Mouse (Mus musculus): ENCODE measurements around the gene Musk. TPM values are rescaled to one million over a fixed set of nuclear protein-coding genes. Genes with fewer than 3 reads are reported as not detected.

The Musk gene
- polyA plus RNA-seq, 1 experiment from 2014 or later, result 0.31 TPM

DNA sequence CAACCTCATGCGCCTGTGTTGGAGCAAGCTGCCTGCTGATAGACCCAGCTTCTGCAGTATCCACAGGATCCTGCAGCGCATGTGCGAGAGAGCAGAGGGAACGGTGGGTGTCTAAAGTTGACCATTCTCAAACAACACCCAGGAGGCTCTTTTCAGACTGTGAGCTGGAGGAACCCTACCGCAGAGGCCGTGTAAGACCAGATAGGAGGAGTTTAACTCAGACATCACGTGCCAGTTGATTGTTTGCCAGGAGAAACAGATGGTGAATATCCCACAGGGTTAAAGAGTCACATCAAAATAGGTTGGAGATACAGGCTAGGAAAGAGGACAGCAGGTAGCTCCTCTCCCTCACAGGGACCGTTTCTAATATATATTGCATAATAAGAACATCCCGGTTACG is 87.8 kb downstream of the Musk start:
- no peaks in the 10 kb centered on the region for H3K4me1 ChIP-seq (replicated peaks)
- no peaks in the 10 kb centered on the region for H3K36me3 ChIP-seq
- H3K9me3 ChIP-seq, result no peaks in the 10 kb centered on the region
- WGBS, result 83% methylated on average over 10 of the region's 10 CpGs
- H3K4me2 ChIP-seq (replicated peaks), result no peak overlapping the region
- no peak overlapping the region for H3K27ac ChIP-seq
- ATAC-seq, result no peak
- no peak overlapping the region for H3K9ac ChIP-seq
- no peak overlapping the region for H3K4me3 ChIP-seq (replicated peaks)
- H3K27me3 ChIP-seq (replicated peaks), result no peaks in the 10 kb centered on the region

DNA sequence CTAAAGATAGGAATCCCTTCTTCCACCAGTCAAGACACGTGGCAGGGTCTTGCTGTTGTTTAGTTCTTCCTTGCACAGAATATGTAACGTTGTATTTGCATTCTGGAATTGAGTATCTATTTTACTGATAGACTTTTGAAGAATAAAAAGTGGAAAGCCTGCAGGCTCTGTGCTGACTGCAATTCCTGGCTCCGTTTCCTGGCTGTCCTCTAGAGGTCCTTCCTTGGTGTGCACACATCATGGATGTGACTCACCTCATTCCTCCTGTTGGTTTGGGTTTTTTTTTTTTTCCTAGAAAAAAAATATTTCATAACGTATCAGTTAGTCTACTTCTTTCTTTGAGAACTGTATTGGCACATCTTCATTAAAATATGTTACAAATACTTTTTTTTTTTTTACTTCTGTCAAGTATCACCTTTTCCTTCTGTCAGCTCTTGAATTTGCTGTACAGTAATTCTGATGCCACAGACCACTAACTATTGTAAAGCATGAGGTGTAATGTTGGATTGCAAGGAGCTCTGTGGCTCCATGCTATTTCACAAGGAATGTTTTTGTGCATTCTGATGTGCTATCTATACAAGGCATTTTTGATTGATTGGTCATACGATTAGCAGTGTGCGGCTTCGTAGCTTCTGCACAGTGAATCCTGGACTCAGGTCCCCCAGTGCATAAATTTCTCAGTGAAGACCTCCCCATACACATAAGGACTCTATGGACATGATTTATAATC is 88.5 kb downstream of the Musk start:
- Histone ChIP-seq H3K27ac (no peak overlapping the region), H3K4me2 (replicated peaks) (no peak overlapping the region), H3K9me3 (no peaks in the 10 kb centered on the region), H3K4me1 (replicated peaks) (no peaks in the 10 kb centered on the region), H3K27me3 (replicated peaks) (no peaks in the 10 kb centered on the region), H3K4me3 (replicated peaks) (no peak overlapping the region), H3K9ac (no peak overlapping the region), H3K36me3 (no peaks in the 10 kb centered on the region)
- ATAC-seq, result no peak
- WGBS, result 82% methylated on average over 7 of the region's 7 CpGs

DNA sequence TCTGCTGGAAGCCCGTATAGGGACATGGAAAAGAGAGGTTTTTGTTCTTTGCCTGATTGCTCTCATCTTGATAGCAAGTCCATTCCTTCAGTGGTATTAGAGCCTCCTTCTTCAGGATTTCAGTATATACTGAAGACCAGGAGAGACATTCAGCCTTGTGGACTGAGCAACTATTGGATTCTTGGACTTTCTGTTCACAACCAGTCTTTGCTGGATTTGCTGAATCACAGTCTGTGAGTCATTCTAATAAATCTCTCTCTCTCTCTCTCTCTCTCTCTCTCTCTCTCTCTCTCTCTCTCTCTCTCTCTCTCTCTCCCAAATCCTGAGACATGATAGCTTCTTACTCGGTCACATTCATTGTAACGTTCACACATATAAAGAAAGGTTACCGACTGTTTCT is 93.4 kb downstream of the Musk start:
- Histone ChIP-seq H3K4me2 (replicated peaks) (no peak overlapping the region), H3K27me3 (replicated peaks) (no peaks in the 10 kb centered on the region), H3K36me3 (no peaks in the 10 kb centered on the region), H3K4me3 (replicated peaks) (no peak overlapping the region), H3K27ac (no peak overlapping the region), H3K9ac (no peak overlapping the region), H3K9me3 (no peaks in the 10 kb centered on the region), H3K4me1 (replicated peaks) (no peaks in the 10 kb centered on the region)
- WGBS, result 88% methylated on average over 4 of the region's 4 CpGs
- ATAC-seq, result no peak

DNA sequence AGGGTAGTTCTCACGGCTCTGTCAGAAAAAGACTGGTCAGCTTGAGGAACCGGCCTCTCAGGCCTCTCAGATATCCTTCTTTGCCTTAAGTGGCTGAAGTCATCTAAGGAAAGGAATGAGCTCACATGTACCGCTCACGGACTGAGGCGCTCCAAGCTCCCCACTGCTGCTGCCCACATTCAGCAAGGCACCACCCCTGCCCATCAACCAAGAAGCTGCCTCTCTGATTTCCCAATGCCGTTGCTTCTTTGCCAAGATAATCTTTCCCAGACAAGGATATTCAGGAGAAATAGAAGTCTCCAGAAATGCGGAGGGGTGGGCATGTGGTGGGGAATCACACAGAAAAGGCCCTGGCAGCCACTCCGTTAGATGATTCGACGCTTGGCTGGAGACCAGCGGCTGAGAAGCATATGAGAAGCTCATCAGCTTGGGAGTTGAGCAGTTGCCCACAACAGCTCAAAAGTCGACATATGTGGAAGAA is 115.1 kb downstream of the Musk start:
- 77% methylated on average over 12 of the region's 12 CpGs for WGBS
- H3K4me1 ChIP-seq (replicated peaks), result no peaks in the 10 kb centered on the region
- no peaks in the 10 kb centered on the region for H3K27me3 ChIP-seq (replicated peaks)
- no peak for ATAC-seq
- no peaks in the 10 kb centered on the region for H3K9me3 ChIP-seq
- H3K4me2 ChIP-seq (replicated peaks), result no peak overlapping the region
- H3K9ac ChIP-seq, result no peak overlapping the region
- H3K36me3 ChIP-seq, result no peaks in the 10 kb centered on the region
- no peak overlapping the region for H3K27ac ChIP-seq
- no peak overlapping the region for H3K4me3 ChIP-seq (replicated peaks)

DNA sequence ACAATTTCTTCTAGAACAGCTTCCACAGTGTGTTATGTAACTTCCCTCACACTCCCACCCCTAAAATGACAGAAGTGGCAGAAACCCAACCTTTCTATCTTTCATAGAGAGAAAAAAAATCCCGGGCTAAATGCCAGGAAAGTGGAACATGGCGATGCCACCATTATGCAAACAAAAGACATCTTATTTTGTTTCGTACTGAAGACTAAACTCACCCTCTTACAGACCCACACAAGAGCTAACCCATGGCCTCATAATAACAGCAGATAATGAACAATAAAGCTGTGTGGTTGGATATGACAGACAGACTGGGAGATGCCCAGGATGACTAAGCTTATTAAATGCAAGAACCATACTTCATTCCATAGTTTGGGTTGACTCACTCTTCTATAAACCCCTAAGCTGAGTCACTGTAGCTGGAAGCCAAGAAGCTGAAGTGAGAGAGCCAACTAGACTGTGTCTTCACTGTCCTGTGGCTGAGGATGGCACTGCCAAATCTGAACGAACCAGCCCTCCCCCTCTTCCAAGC is 116.3 kb downstream of the Musk start:
- no peaks in the 10 kb centered on the region for H3K4me1 ChIP-seq (replicated peaks)
- no peaks in the 10 kb centered on the region for H3K9me3 ChIP-seq
- H3K9ac ChIP-seq, result no peak overlapping the region
- no peak for ATAC-seq
- no peak overlapping the region for H3K27ac ChIP-seq
- WGBS, result 81% methylated on average over 4 of the region's 4 CpGs
- no peak overlapping the region for H3K4me2 ChIP-seq (replicated peaks)
- H3K27me3 ChIP-seq (replicated peaks), result no peaks in the 10 kb centered on the region
- H3K36me3 ChIP-seq, result no peaks in the 10 kb centered on the region
- no peak overlapping the region for H3K4me3 ChIP-seq (replicated peaks)

DNA sequence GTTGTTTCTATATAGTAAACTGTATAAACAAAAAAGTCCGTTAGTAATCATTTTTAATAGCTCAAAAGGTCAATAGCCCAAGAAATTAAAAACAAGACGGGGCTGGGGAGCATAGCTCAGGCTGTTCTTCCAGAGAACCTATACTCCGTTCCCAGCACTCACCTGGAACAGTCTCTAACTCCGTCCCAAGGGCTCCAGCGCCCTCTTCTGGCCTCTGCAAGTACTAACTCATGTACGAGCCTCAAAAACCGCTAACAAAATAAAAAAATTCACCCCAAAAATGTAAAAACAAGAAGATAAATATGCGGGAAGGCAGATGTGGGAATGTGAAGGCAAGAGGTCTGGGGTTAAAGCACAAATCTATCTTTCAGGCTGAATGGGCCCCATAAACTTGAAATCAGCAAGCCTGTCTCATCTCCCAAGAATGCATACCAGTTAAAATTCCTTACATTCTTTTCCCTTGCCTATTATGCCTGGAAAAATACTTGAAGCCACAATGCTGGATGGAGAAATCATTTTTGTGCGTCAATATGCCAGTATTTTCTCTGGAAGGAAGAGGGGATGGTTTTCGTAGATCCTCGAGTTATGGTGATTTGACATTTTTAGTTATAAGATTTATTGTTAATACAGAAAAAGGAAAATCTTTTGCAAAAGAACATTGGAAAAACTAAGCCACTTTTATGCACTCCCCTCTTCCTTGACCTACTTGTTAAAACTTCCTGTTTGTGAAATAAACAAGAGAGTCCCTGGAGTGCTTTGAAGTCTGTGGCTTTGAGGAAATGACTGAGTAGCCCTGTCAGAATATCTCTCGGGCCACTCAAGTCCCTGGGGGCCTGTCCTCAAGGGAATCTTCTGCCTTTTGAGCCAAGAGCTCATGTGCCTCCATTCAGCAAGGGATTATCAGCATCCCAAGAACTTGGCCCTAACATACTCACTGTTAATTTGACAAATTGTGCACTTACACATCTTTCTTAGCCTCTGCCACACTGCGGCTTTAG is 127.7 kb downstream of the Musk start:
- ATAC-seq, result no peak
- no peak overlapping the region for H3K9ac ChIP-seq
- H3K27ac ChIP-seq, result no peak overlapping the region
- no peaks in the 10 kb centered on the region for H3K9me3 ChIP-seq
- H3K4me3 ChIP-seq (replicated peaks), result no peak overlapping the region
- H3K27me3 ChIP-seq (replicated peaks), result no peaks in the 10 kb centered on the region
- H3K36me3 ChIP-seq, result no peaks in the 10 kb centered on the region
- WGBS, result 59% methylated on average over 13 of the region's 13 CpGs
- H3K4me1 ChIP-seq (replicated peaks), result no peaks in the 10 kb centered on the region
- H3K4me2 ChIP-seq (replicated peaks), result no peak overlapping the region

DNA sequence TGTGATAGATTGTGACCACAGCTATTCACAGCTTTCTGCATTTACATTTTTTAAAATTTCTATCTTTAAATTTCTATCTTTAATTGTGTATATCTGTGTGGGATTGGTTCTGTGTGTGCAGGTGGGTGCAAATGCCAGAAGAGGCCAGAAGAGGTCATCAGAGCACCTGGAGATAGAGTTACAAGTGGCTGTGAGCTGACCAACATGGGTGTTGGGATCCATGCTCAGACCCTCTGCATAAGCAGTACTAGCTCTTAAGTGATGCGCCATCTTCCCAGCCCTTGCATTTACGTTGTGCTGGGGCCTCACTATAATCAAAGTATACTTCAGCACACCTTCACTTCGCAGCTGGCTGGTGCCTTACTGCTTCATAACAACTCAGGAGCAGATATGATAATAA is 129.8 kb downstream of the Musk start:
- WGBS, result 94% methylated on average over 3 of the region's 3 CpGs
- H3K4me1 ChIP-seq (replicated peaks), result no peaks in the 10 kb centered on the region
- H3K9ac ChIP-seq, result no peak overlapping the region

DNA sequence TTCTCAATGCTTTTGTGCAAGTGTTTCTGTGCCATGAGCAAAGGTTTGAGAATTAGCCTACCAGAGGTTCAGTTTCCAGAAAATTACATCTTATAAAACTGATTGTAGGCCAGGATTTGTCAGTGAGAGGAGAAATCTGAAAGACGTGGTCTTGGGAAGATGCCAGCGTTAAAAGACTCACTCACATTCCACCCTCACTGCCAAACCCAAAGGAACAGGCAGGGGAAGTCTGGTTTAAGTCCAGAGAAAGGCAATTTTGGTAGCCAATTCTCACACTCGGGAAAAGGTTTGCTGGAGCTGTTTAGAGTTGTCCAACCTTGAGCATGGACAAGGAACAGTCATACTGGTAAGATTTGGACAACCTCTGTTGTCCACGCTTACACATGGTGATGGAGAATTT is 131.6 kb downstream of the Musk start:
- Histone ChIP-seq H3K9ac (no peak overlapping the region), H3K4me3 (replicated peaks) (no peak overlapping the region), H3K27ac (no peak overlapping the region), H3K4me1 (replicated peaks) (no peaks in the 10 kb centered on the region), H3K9me3 (no peaks in the 10 kb centered on the region), H3K27me3 (replicated peaks) (no peaks in the 10 kb centered on the region), H3K4me2 (replicated peaks) (no peak overlapping the region), H3K36me3 (no peaks in the 10 kb centered on the region)
- WGBS, result 67% methylated on average over 4 of the region's 4 CpGs
- no peak for ATAC-seq

More for the DNA sequence above, 129.8 kb downstream of the Musk start:
- Histone ChIP-seq H3K27me3 (replicated peaks) (no peaks in the 10 kb centered on the region), H3K4me2 (replicated peaks) (no peak overlapping the region), H3K9me3 (no peaks in the 10 kb centered on the region), H3K36me3 (no peaks in the 10 kb centered on the region), H3K27ac (no peak overlapping the region), H3K4me3 (replicated peaks) (no peak overlapping the region)
- no peak for ATAC-seq

DNA sequence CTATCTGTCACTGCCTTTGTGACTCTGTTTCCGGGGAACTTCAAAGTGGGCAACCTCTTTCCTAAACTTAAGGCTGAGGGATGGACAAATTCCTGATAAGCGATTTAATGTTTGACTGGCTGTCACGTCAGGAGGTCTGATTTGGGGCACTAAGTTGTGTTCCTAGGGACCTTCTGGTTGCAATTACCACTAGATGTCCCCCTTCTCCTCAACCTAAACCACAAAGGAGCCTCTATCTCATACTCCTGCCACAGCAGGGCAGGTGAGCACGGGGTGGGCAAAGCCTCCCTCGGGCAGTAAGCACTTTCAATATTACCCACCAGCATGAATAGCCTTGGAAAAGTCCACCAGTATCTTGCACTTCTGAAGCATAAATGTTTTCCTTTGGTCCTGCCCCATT is 133.5 kb downstream of the Musk start:
- no peaks in the 10 kb centered on the region for H3K36me3 ChIP-seq
- no peaks in the 10 kb centered on the region for H3K27me3 ChIP-seq (replicated peaks)
- WGBS, result 33% methylated on average over 5 of the region's 5 CpGs
- no peaks in the 10 kb centered on the region for H3K9me3 ChIP-seq
- H3K4me3 ChIP-seq (replicated peaks), result no peak overlapping the region
- no peaks in the 10 kb centered on the region for H3K4me1 ChIP-seq (replicated peaks)
- no peak overlapping the region for H3K27ac ChIP-seq
- ATAC-seq, result no peak
- H3K4me2 ChIP-seq (replicated peaks), result no peak overlapping the region
- H3K9ac ChIP-seq, result no peak overlapping the region

DNA sequence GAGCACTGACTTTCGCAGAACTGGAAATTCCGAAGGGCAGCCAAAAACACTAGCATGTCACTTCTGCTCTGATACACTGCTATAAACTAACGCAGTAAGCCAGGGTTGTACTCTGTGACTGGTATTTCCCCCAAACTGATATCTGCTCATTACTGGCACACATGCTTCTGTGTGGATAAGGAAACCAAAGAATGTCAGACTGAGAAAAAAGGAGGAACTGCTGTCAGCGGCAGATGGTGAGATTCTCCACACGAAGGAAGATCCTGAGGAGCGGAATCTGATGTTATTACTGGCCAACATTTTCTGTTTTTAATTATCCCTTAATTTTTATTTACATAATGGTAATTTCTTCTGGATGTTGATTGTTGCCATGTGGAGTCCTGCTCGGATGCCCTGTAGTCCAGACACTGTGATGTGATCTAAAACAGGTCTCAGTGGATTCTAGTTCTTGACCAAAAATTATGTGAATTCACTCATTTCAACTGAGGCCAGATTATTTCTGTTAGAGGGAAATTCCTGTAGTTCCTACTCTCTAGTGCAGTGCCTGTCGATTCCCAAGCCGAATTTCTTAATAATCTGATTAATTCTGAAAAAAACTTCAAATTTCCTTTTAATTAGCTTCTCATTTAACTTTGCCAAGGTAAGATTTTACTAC is 137.6 kb downstream of the Musk start:
- no peaks in the 10 kb centered on the region for H3K9me3 ChIP-seq
- 61% methylated on average over 9 of the region's 9 CpGs for WGBS
- H3K4me1 ChIP-seq (replicated peaks), result no peaks in the 10 kb centered on the region
- H3K9ac ChIP-seq, result no peak overlapping the region
- no peaks in the 10 kb centered on the region for H3K27me3 ChIP-seq (replicated peaks)
- ATAC-seq, result no peak
- H3K4me2 ChIP-seq (replicated peaks), result no peak overlapping the region
- H3K4me3 ChIP-seq (replicated peaks), result no peak overlapping the region
- no peak overlapping the region for H3K27ac ChIP-seq
- H3K36me3 ChIP-seq, result no peaks in the 10 kb centered on the region

Data from intestine, embryonic 15.5 days (tissue).